Mouse (Mus musculus): ENCODE data around the gene Glrx5. TPM values are rescaled to one million over a fixed set of nuclear protein-coding genes. Genes with fewer than 3 reads are reported as not detected.

Glrx5 gene
- polyA plus RNA-seq, 1 experiment from 2014 or later: 653 TPM

- DNase-seq (no peak), ATAC-seq (ENCODE audit: low read depth) (no peak)
- no peaks in the 10 kb centered on the region for H3K9me3 ChIP-seq (replicated peaks)
- no peak overlapping the region for H3K27ac ChIP-seq
- H3K4me2 ChIP-seq: no peak overlapping the region
- H3K9ac ChIP-seq: no peak overlapping the region
- no peaks in the 10 kb centered on the region for H3K36me3 ChIP-seq
- H3K4me3 ChIP-seq (replicated peaks): no peak overlapping the region
- 72% methylated on average over 3 of the region's 3 CpGs for WGBS (ENCODE audit: insufficient replicate concordance)
- no peaks in the 10 kb centered on the region for H3K4me1 ChIP-seq (replicated peaks)
- H3K27me3 ChIP-seq: no peaks in the 10 kb centered on the region
Measured at GRCm38 (mm10) chr12:105076511-105076910, 44.0 kb downstream of the Glrx5 start.

GRCm38 (mm10) chr12:105077232-105077631 is 44.7 kb downstream of the Glrx5 start:
- Histone ChIP-seq H3K4me3 (replicated peaks) (no peak overlapping the region), H3K4me2 (no peak overlapping the region), H3K9me3 (replicated peaks) (no peaks in the 10 kb centered on the region), H3K4me1 (replicated peaks) (no peaks in the 10 kb centered on the region), H3K9ac (no peak overlapping the region), H3K27ac (no peak overlapping the region), H3K36me3 (no peaks in the 10 kb centered on the region), H3K27me3 (no peaks in the 10 kb centered on the region)
- ATAC-seq (ENCODE audit: low read depth) (no peak), DNase-seq (no peak)
- WGBS (ENCODE audit: insufficient replicate concordance): 84% methylated on average over 2 of the region's 2 CpGs

GRCm38 (mm10) chr12:105084171-105084570 is 51.7 kb downstream of the Glrx5 start:
- ATAC-seq (ENCODE audit: low read depth) (no peak), DNase-seq (no peak)
- H3K4me3 ChIP-seq (replicated peaks): no peak overlapping the region
- 24% methylated on average over 5 of the region's 5 CpGs for WGBS (ENCODE audit: insufficient replicate concordance)
- H3K4me1 ChIP-seq (replicated peaks): no peaks in the 10 kb centered on the region
- H3K9ac ChIP-seq: no peak overlapping the region
- no peaks in the 10 kb centered on the region for H3K36me3 ChIP-seq
- H3K27me3 ChIP-seq: no peaks in the 10 kb centered on the region
- no peak overlapping the region for H3K27ac ChIP-seq
- no peaks in the 10 kb centered on the region for H3K9me3 ChIP-seq (replicated peaks)
- no peak overlapping the region for H3K4me2 ChIP-seq

- no peak overlapping the region for H3K9ac ChIP-seq
- DNase-seq: no peak
- H3K36me3 ChIP-seq: no peaks in the 10 kb centered on the region
- H3K4me2 ChIP-seq: no peak overlapping the region
- H3K4me1 ChIP-seq (replicated peaks): no peaks in the 10 kb centered on the region
- H3K4me3 ChIP-seq (replicated peaks): no peak overlapping the region
- no peak overlapping the region for H3K27ac ChIP-seq
- H3K9me3 ChIP-seq (replicated peaks): no peaks in the 10 kb centered on the region
- 76% methylated on average over 6 of the region's 6 CpGs for WGBS (ENCODE audit: insufficient replicate concordance)
- no peak for ATAC-seq (ENCODE audit: low read depth)
- no peaks in the 10 kb centered on the region for H3K27me3 ChIP-seq
Measured at GRCm38 (mm10) chr12:105084816-105085215, 52.3 kb downstream of the Glrx5 start.

GRCm38 (mm10) chr12:105085296-105085695 is 52.8 kb downstream of the Glrx5 start:
- Histone ChIP-seq H3K9me3 (replicated peaks) (no peaks in the 10 kb centered on the region), H3K36me3 (no peaks in the 10 kb centered on the region), H3K9ac (no peak overlapping the region), H3K4me1 (replicated peaks) (no peaks in the 10 kb centered on the region), H3K4me3 (replicated peaks) (no peak overlapping the region), H3K27ac (no peak overlapping the region), H3K4me2 (no peak overlapping the region), H3K27me3 (no peaks in the 10 kb centered on the region)
- no peak for DNase-seq
- WGBS (ENCODE audit: insufficient replicate concordance): 64% methylated on average over 12 of the region's 12 CpGs
- no peak for ATAC-seq (ENCODE audit: low read depth)

GRCm38 (mm10) chr12:105086781-105087180 is 54.3 kb downstream of the Glrx5 start:
- Histone ChIP-seq H3K9ac (no peak overlapping the region), H3K27me3 (no peaks in the 10 kb centered on the region), H3K4me3 (replicated peaks) (no peak overlapping the region), H3K4me1 (replicated peaks) (no peaks in the 10 kb centered on the region), H3K36me3 (no peaks in the 10 kb centered on the region), H3K9me3 (replicated peaks) (no peaks in the 10 kb centered on the region), H3K4me2 (no peak overlapping the region), H3K27ac (no peak overlapping the region)
- ATAC-seq (ENCODE audit: low read depth): no peak
- 81% methylated on average over 6 of the region's 6 CpGs for WGBS (ENCODE audit: insufficient replicate concordance)
- DNase-seq: no peak

- WGBS (ENCODE audit: insufficient replicate concordance): 66% methylated on average over 3 of the region's 3 CpGs
- Histone ChIP-seq H3K4me3 (replicated peaks) (no peak overlapping the region), H3K4me1 (replicated peaks) (no peaks in the 10 kb centered on the region), H3K27me3 (no peaks in the 10 kb centered on the region), H3K9ac (no peak overlapping the region), H3K9me3 (replicated peaks) (no peaks in the 10 kb centered on the region), H3K4me2 (no peak overlapping the region), H3K36me3 (no peaks in the 10 kb centered on the region), H3K27ac (no peak overlapping the region)
- DNase-seq (no peak), ATAC-seq (ENCODE audit: low read depth) (no peak)
Measured at GRCm38 (mm10) chr12:105087353-105087752, 54.9 kb downstream of the Glrx5 start.

GRCm38 (mm10) chr12:105089231-105089630 is 56.7 kb downstream of the Glrx5 start:
- no peak for ATAC-seq (ENCODE audit: low read depth)

GRCm38 (mm10) chr12:105091604-105092003 is 59.1 kb downstream of the Glrx5 start:
- Histone ChIP-seq H3K36me3 (no peaks in the 10 kb centered on the region), H3K27me3 (no peaks in the 10 kb centered on the region), H3K9ac (no peak overlapping the region), H3K4me3 (replicated peaks) (no peak overlapping the region), H3K4me1 (replicated peaks) (no peaks in the 10 kb centered on the region), H3K27ac (no peak overlapping the region), H3K4me2 (no peak overlapping the region), H3K9me3 (replicated peaks) (no peaks in the 10 kb centered on the region)
- ATAC-seq (ENCODE audit: low read depth) (no peak), DNase-seq (no peak)
- WGBS (ENCODE audit: insufficient replicate concordance): 55% methylated on average over 6 of the region's 6 CpGs

More at GRCm38 (mm10) chr12:105089231-105089630, 56.7 kb downstream of the Glrx5 start:
- Histone ChIP-seq H3K27me3 (no peaks in the 10 kb centered on the region), H3K36me3 (no peaks in the 10 kb centered on the region), H3K9me3 (replicated peaks) (no peaks in the 10 kb centered on the region), H3K4me3 (replicated peaks) (no peak overlapping the region), H3K9ac (no peak overlapping the region), H3K27ac (no peak overlapping the region), H3K4me2 (no peak overlapping the region), H3K4me1 (replicated peaks) (no peaks in the 10 kb centered on the region)
- WGBS (ENCODE audit: insufficient replicate concordance): 69% methylated on average over 5 of the region's 5 CpGs
- DNase-seq: no peak

Small RNAs within 50 kb of the gene (microRNA-seq; reads per million reads assigned to microRNA genes)
- gene Mir3069: 2.6 reads per million

Other genes starting within 250 kb of the Glrx5 start
- 0.17 and 0.24 TPM in 2 replicates for gene Clmn, start 167.6 kb upstream of the Glrx5 start, polyA plus RNA-seq (2015; fragmentation: Nextera tagmentation; extraction: Ambion mirVana)
- gene Syne3, start 22.9 kb upstream of the Glrx5 start, polyA plus RNA-seq (2015; fragmentation: Nextera tagmentation; extraction: Ambion mirVana): 2.0 TPM in 2 replicates
- gene Tcl1b2, start 113.3 kb downstream of the Glrx5 start, polyA plus RNA-seq (2015; fragmentation: Nextera tagmentation; extraction: Ambion mirVana): not detected in 2 replicates
- gene Tcl1b1, start 127.0 kb downstream of the Glrx5 start, polyA plus RNA-seq (2015; fragmentation: Nextera tagmentation; extraction: Ambion mirVana): not detected in 2 replicates
- gene Tcl1b5, start 143.7 kb downstream of the Glrx5 start, polyA plus RNA-seq (2015; fragmentation: Nextera tagmentation; extraction: Ambion mirVana): not detected in 2 replicates
- not detected in 2 replicates for gene Tcl1b3, start 158.4 kb downstream of the Glrx5 start, polyA plus RNA-seq (2015; fragmentation: Nextera tagmentation; extraction: Ambion mirVana)
- gene Tcl1b4, start 169.3 kb downstream of the Glrx5 start, polyA plus RNA-seq (2015; fragmentation: Nextera tagmentation; extraction: Ambion mirVana): not detected in 2 replicates
- not detected in 2 replicates for gene Tcl1, start 190.1 kb downstream of the Glrx5 start, polyA plus RNA-seq (2015; fragmentation: Nextera tagmentation; extraction: Ambion mirVana)

Measured in liver, embryonic 13.5 days (tissue).